Mouse (Mus musculus): ENCODE results near the gene Morn1. TPM values are rescaled to one million over a fixed set of nuclear protein-coding genes. Genes with fewer than 3 reads are reported as not detected.
A peak's percentile ranks its signal among the peaks of the same experiment; 100 is the strongest.

The Morn1 gene
- polyA plus RNA-seq, 1 experiment, result 15.5 TPM

GRCm38 (mm10) chr4:155162433-155163319, 76.3 kb downstream of the Morn1 start:
- TF ChIP-seq POLR2A (IDR thresholded peaks at IDR 0.05; ENCODE audit: borderline replicate concordance, extremely low read depth, low read depth, low read length) (no peak), CTCF (IDR thresholded peaks at IDR 0.05; ENCODE audit: insufficient read depth, low read length) (no peak)
- Histone ChIP-seq H3K4me1 (ENCODE audit: control insufficient read depth, insufficient read depth, low read length) (peaks cover 53% of the 10 kb centered on the region), H3K4me3 (replicated peaks; ENCODE audit: extremely low read depth, low read depth, low read length) (no peak overlapping the region)
- no peak for DNase-seq
- WGBS, result 22% methylated on average over 7 of the region's 7 CpGs

GRCm38 (mm10) chr4:155163320-155163651, 76.9 kb downstream of the Morn1 start:
- WGBS, result 7% methylated on average over 4 of the region's 4 CpGs
- no peak overlapping the region for H3K4me3 ChIP-seq (replicated peaks; ENCODE audit: extremely low read depth, low read depth, low read length)
- TF ChIP-seq POLR2A (IDR thresholded peaks at IDR 0.05; ENCODE audit: borderline replicate concordance, extremely low read depth, low read depth, low read length) (0 out of 2 replicates have a peak, but pooled peaks have one; percentile 4), CTCF (IDR thresholded peaks at IDR 0.05; ENCODE audit: insufficient read depth, low read length) (no peak)
- DNase-seq, result no peak
- H3K4me1 ChIP-seq (ENCODE audit: control insufficient read depth, insufficient read depth, low read length), result peaks cover 59% of the 10 kb centered on the region

- DNase-seq, result no peak
- Histone ChIP-seq H3K4me3 (replicated peaks; ENCODE audit: extremely low read depth, low read depth, low read length) (no peak overlapping the region), H3K4me1 (ENCODE audit: control insufficient read depth, insufficient read depth, low read length) (peaks cover 62% of the 10 kb centered on the region)
- TF ChIP-seq CTCF (IDR thresholded peaks at IDR 0.05; ENCODE audit: insufficient read depth, low read length) (no peak), POLR2A (IDR thresholded peaks at IDR 0.05; ENCODE audit: borderline replicate concordance, extremely low read depth, low read depth, low read length) (no peak)
- WGBS, result 49% methylated on average over 8 of the region's 8 CpGs
Observed at GRCm38 (mm10) chr4:155163685-155164084, 77.3 kb downstream of the Morn1 start.

- WGBS, result 15% methylated on average over 6 of the region's 6 CpGs
- DNase-seq, result peak; percentile 79
- TF ChIP-seq POLR2A (IDR thresholded peaks at IDR 0.05; ENCODE audit: borderline replicate concordance, extremely low read depth, low read depth, low read length), result no peak
- TF ChIP-seq CTCF (IDR thresholded peaks at IDR 0.05; ENCODE audit: insufficient read depth, low read length), result no peak
- Histone ChIP-seq H3K4me3 (replicated peaks; ENCODE audit: extremely low read depth, low read depth, low read length) (no peak overlapping the region), H3K4me1 (ENCODE audit: control insufficient read depth, insufficient read depth, low read length) (peaks cover 68% of the 10 kb centered on the region)
Observed at GRCm38 (mm10) chr4:155164550-155164949, 78.2 kb downstream of the Morn1 start.

GRCm38 (mm10) chr4:155165861-155166260, 79.5 kb downstream of the Morn1 start:
- no peak for DNase-seq
- H3K4me1 ChIP-seq (ENCODE audit: control insufficient read depth, insufficient read depth, low read length), result peaks cover 73% of the 10 kb centered on the region
- no peak overlapping the region for H3K4me3 ChIP-seq (replicated peaks; ENCODE audit: extremely low read depth, low read depth, low read length)
- no peak for TF ChIP-seq CTCF (IDR thresholded peaks at IDR 0.05; ENCODE audit: insufficient read depth, low read length)
- no peak for TF ChIP-seq POLR2A (IDR thresholded peaks at IDR 0.05; ENCODE audit: borderline replicate concordance, extremely low read depth, low read depth, low read length)

GRCm38 (mm10) chr4:155168835-155169252, 82.5 kb downstream of the Morn1 start:
- no peak for DNase-seq
- Histone ChIP-seq H3K4me3 (replicated peaks; ENCODE audit: extremely low read depth, low read depth, low read length) (no peak overlapping the region), H3K4me1 (ENCODE audit: control insufficient read depth, insufficient read depth, low read length) (peaks cover 67% of the 10 kb centered on the region)
- TF ChIP-seq CTCF (IDR thresholded peaks at IDR 0.05; ENCODE audit: insufficient read depth, low read length) (no peak), POLR2A (IDR thresholded peaks at IDR 0.05; ENCODE audit: borderline replicate concordance, extremely low read depth, low read depth, low read length) (no peak)
- WGBS, result 83% methylated on average over 8 of the region's 8 CpGs

- 46% methylated on average over 8 of the region's 8 CpGs for WGBS
- DNase-seq, result no peak
- Histone ChIP-seq H3K4me3 (replicated peaks; ENCODE audit: extremely low read depth, low read depth, low read length) (no peak overlapping the region), H3K4me1 (ENCODE audit: control insufficient read depth, insufficient read depth, low read length) (peaks cover 72% of the 10 kb centered on the region)
- no peak for TF ChIP-seq POLR2A (IDR thresholded peaks at IDR 0.05; ENCODE audit: borderline replicate concordance, extremely low read depth, low read depth, low read length)
- TF ChIP-seq CTCF (IDR thresholded peaks at IDR 0.05; ENCODE audit: insufficient read depth, low read length), result no peak
Observed at GRCm38 (mm10) chr4:155170614-155171212, 84.3 kb downstream of the Morn1 start.

GRCm38 (mm10) chr4:155171961-155172533, 85.7 kb downstream of the Morn1 start:
- no peak for TF ChIP-seq POLR2A (IDR thresholded peaks at IDR 0.05; ENCODE audit: borderline replicate concordance, extremely low read depth, low read depth, low read length)
- TF ChIP-seq CTCF (IDR thresholded peaks at IDR 0.05; ENCODE audit: insufficient read depth, low read length), result no peak
- DNase-seq, result no peak
- Histone ChIP-seq H3K4me1 (ENCODE audit: control insufficient read depth, insufficient read depth, low read length) (peaks cover 73% of the 10 kb centered on the region), H3K4me3 (replicated peaks; ENCODE audit: extremely low read depth, low read depth, low read length) (no peak overlapping the region)
- WGBS, result 54% methylated on average over 5 of the region's 5 CpGs

- 22% methylated on average over 21 of the region's 21 CpGs for WGBS
- H3K4me1 ChIP-seq (ENCODE audit: control insufficient read depth, insufficient read depth, low read length), result peaks cover 77% of the 10 kb centered on the region
- DNase-seq, result peak; percentile 92
- no peak for TF ChIP-seq POLR2A (IDR thresholded peaks at IDR 0.05; ENCODE audit: borderline replicate concordance, extremely low read depth, low read depth, low read length)
- TF ChIP-seq CTCF (IDR thresholded peaks at IDR 0.05; ENCODE audit: insufficient read depth, low read length), result no peak
- peak overlapping the region; percentile 22 for H3K4me3 ChIP-seq (replicated peaks; ENCODE audit: extremely low read depth, low read depth, low read length)
Observed at GRCm38 (mm10) chr4:155172909-155173821, 86.8 kb downstream of the Morn1 start.

Data from lung, adult 2 months (tissue).